Mouse (Mus musculus) mature B cell (primary cell): ENCODE results near the gene Acaca.

ENCODE experiments used
- in situ Hi-C: fragments of 300-500 bp; cut with MboI; formaldehyde crosslinking; loops from 2 replicates; pipeline ENCODE4 v1.14.3; 2019

Acaca gene

GRCm38 (mm10) chr11:84150884-84151283 is 21.4 kb downstream of the Acaca start:
- in situ Hi-C loops: no loop called here

DNA sequence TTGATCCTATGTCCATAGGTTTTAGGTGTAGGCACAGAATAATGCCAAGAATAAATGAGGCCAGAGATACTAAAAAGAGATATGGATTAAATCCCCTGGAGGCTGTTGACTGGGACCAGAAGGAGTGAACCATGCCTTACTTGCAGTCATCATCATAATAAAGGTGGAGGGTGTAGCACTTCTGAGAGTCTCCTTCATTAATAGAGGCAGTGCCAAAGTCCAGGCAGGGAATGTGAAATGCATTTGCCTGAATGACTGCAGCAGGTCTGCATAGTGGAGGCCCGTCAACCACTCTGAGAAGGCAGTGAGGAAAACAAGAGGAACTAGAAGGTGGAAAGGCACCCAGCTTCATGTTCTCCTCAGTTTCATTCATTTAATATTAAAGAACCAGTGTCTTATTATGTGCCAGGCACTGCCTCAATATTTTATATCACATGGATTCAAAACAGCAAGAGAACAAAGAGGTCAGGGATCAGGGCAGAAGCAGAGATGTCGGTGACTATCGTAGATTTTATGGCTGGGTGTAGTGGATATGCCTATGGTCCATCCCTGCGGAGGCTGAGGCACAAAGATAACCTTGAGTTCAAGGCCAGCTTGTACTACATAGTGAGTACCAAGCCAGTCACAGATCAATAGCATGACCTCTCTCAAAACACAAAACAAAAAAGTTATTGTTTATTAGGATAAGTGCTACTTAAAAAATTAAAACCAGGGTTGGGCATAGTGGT is 27.2 kb downstream of the Acaca start:
- in situ Hi-C loops: no loop called here

- in situ Hi-C loops: no loop called here
Measured at GRCm38 (mm10) chr11:84164123-84164522, 34.7 kb downstream of the Acaca start.

DNA sequence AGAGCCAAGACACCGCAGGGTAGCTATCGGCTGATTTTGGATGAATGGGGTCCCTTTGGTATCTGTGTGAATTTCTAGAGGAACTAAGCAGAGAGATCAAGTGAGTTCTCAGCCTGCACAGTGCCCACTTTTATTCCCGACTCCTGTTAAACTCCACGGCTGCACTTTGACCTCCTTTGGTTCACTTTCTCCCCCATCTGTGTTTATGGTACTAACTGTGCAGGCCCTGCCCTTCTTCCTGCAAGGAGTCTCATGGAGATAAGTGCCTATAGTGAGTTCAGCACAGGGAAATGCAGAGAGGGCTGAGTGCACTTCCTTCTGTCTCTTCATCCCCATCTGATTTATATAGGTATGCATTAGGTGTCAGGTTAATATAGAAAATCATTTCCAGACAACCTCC is 35.1 kb downstream of the Acaca start:
- in situ Hi-C loops: no loop called here

DNA sequence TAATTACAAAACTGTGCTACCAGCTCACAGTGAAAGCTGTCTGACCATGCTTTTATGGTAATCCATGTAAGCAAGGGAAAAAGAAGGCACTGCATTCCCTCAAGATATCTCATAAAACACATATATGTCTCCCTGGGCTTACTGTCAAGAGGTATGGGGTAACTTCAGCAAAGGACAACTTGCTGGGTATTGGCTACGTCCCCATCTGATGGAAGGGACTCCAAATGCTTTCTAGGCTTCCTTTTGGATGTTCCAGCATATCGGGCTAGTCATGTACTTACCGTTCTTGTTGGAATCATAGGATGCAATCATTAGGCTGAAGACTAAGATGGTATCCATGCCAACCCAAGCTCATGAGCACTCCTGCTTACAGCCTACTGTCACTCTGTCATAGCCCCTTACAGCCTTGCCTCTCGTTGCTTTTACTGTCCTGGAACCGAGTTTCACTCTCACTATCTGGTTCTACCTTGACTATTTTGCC is 37.6 kb downstream of the Acaca start, which contains the start of gene Gm11437:
Gene Gm11437, minus strand, starts transcription at position 431 of the 481 bp plus-strand sequence.
- in situ Hi-C loops: no loop called here

- in situ Hi-C loops: no loop called here
Measured at GRCm38 (mm10) chr11:84168701-84169288, 39.3 kb downstream of the Acaca start.

GRCm38 (mm10) chr11:84172539-84173435 is 43.3 kb downstream of the Acaca start:
- in situ Hi-C loops: no loop called here

- in situ Hi-C loops: no loop called here
Measured at GRCm38 (mm10) chr11:84178571-84178970, 49.1 kb downstream of the Acaca start.

DNA sequence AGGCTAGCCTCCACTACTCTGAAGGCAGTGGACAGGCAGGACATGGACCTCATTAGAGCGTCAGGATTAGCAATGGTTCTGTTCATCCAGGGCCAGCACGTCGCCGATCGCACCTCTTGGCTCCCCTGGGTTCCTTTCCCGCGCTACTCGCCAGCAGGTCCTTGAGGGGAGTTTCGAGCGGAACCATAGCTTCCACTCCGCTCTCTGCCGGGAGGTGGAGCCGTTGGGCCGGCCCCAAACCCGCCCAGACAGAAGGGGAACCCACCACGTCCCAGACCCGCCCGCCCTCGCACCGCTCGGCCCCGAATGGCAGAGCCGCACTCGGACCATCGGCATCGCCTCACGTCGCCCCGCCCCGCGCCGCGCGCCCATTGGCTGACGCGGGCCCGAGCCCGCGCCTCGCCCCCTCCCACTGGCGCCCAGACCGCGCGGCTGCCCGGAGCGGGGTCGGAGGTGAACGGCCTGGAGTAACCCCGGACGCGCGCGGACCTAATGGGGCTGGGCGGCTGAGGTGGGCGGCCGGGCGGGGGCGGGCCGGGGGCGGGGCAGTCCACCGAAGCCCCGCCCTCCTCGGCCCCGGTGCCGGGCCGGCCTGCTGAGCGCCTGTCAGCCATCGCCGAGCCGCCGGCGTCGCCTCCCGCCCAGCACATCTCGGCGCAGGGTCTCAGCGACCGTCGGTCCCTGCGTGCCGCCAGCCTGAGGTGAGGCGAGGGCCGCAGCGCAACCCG is 49.9 kb downstream of the Acaca start:
- in situ Hi-C loops: no loop called here

DNA sequence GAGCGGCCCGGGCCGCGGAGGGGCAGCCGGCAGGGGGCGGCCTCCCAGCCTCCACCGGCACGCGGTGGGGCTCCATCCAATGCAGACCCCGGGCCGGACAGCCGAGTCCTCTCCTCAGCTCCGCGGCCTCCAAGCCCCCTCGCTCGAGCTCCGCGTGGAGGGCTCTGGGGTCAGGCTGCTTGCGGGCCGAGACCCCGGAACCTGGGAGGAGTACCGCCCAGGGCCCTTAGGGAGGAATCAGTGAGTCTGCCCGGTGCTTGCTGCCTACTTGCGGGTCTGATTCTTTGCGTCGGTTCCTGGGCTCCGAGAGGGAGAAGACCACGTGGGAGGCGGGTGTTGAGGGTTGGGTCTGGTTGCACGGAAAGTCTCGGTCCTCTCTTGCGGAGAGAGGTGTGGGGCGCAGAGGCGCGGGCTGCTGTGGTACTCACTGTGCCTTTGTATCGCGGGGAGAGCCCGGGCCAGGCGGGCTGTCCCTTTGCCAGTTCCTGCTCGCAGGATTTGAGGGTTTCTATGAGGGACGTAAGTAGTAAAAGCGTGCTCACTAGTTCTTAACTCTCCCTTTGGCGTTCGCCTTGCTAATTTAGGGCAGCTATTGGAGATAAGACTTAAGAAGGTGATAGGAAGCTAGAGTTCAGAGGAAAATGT is 50.6 kb downstream of the Acaca start:
- in situ Hi-C loops: no loop called here

DNA sequence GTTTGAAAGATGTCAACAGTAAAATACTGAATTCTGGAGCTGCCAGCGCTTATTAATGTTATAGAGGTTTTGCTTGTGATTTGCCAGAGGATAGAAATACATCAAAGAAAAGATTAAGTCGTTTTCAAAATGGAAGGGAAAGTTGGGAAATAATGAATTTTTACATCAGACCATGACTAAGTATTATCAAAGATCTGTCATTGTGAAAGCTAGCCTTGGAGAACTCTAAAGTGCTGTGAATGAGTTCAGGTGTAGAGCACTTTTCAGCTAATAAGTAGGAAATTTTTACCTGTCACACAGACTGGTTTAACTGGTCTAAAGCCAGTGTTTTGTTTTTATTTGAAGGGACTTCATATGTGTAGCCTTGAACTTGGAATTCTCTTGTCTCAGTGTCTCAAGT is 51.8 kb downstream of the Acaca start:
- in situ Hi-C loops: no loop called here

GRCm38 (mm10) chr11:84188530-84188929 is 59.1 kb downstream of the Acaca start:
- in situ Hi-C loops: no loop called here

DNA sequence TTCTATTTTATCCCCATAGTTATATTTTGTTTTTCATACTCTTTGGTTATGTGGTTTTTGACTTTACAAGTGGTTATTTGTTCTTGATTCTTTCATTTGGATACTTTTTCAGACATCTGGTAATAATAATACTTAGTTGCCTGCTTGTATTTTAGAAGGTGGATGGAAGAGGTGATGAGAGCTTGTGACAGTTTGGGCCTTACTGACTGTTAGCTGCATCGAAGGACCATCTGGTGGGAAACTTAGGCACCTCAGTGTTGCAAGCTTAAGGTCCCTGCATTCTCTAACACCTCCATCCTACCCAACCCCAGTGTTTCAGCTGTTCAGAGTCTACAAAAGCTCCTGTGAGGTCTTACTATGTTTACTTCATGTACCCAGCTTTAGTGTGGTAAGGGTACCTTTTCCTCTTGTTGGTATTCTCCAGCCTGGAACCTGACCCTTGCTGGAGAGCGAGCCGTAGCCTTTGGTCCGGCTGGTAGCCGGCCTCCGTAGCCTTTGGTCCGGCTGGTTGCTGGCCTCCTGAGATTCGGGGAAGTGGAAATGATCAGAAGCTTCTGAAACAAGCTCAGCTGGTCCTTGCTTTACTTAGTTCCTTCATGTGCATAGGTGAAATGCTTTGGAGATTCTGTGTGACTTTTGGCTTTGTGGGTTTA is 61.2 kb downstream of the Acaca start:
- in situ Hi-C loops: no loop called here

- in situ Hi-C loops: no loop called here
Measured at GRCm38 (mm10) chr11:84193249-84193648, 63.8 kb downstream of the Acaca start.

- in situ Hi-C loops: no loop called here
Measured at GRCm38 (mm10) chr11:84194751-84195150, 65.3 kb downstream of the Acaca start.

DNA sequence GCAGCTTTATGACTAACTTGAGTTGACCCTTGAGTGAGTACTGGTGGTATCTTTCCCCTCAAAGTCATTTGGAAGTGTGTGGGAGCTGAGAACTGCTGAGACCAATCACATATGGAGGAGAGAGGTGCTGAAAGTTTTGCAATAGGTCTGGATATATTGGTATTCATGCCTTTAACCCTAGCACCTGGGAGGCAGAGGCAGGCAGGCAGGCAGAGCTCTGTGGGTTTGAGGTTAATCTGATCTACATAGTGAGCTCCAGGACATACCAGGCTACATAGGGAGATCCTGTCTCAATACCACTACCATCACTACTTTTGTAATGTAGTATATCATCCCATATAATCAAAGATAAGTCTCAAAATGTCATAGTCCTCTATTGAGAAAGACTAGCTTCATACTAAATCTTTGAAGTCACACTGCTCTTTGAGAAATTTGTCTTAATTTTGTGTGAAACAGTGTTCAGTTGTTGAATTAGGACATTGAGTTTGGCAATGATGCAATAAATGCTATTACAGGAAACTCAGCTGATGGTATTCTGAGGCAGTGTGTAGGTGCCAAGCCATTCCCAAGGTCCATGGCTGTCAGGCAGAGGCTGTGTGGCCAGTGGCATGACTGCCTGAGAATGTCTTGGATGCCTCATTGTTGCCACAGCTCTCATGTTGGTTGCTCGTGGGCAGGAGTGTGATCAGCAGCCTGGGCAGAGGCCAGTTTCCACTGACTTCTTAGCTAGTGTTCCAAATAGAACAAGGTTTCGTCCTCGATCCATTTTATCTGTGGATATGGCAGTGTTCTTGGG is 68.3 kb downstream of the Acaca start:
- in situ Hi-C loops: no loop called here

DNA sequence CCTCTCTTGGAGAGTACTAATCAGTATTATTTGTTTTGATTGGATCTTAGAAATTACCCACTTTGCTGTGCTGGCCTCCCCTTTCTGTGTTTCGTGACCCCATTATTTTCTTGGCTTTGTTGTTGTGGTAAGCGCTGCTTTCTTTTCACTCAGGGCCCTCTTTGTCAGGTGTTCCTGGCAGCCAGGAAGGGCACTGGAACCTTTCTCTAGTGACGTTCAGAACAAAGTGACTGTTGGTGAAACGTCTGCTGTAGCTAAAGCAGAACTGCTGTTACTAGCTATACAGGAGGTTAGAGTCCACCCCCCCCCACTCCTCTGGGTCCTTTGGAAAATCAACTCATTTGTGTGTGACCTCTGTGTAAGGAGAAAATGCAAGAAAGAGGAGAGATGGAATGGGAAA is 76.3 kb downstream of the Acaca start:
- in situ Hi-C loops: no loop called here

- in situ Hi-C loops: no loop called here
Measured at GRCm38 (mm10) chr11:84210876-84211275, 81.4 kb downstream of the Acaca start.

DNA sequence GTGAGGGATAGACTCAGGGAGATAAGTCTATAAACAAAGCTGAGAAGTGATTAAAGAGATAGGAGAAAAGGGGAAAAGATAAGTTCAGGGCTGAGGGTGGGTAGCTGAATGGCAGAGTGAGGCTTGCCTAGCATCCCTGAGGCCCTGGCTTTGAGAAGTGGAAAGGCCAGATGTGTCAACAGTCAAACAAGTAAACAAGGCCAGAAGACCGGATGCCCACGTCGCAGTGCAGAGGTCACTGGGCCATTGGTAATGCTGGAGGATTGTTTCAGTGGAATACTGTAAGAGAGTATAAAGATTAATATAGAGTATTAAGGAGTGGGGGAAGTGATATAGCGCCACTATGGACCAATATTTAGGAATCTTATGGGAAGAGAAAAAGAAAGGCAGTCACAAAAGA is 89.5 kb downstream of the Acaca start:
- in situ Hi-C loops: no loop called here

DNA sequence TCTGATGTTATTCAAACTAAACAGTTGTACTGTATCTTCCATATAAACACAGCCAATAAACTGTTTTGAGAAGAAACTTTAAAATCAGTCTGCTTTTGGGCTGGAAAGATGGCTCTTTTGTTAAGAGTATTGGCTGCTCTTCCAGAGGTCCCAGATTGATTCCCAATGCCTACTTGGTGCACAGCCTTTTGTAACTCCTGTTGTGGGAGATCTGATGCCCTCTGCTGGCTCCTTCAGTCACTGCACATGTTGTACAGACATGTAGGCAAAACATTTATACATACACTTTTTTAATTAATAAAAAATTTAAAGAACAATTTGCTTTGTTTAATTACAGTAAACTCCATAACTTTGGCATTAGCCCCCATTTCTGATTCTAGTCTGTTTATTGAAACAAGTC is 114.1 kb downstream of the Acaca start:
- in situ Hi-C loops: no loop called here
